Mouse (Mus musculus): ENCODE results near the gene Zbtb4.

The Zbtb4 gene

DNA sequence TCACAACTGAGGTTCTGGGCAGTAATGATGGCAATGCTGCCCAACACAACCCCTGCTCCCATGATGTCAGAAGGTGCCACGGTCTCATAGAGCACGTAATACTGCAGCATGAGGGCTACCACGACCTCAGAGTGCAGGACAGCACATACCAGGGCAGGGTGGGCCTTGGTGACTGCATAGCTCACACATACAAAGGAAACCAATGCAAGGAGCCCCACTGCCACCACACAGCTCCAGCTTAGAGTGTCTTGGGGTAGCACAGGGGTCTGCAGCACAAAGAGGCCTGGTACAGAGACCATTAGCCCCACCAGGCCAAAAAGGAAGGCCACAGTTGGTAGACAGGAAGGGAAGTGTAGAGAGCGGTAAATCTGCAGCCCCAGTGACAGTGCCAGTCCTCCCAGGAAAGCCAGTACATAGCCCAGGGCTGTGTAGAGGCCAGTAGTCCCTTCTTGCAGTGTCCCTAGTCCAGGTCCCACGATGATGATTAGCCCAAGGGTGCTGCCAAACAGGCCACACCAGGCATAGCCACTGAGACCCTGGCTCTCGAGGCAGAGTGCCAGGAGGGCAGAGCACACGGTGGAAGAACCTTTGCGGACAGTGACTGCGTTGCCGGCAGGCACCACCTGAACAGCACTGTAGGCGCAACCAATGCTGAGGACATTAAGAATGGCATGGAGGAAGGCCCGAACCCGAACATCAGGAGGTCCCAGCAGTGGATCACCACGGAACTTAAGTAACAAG is 5.4 kb upstream of the Zbtb4 start:
- in situ Hi-C loops (cut with MboI; ENCODE audit: unreplicated experiment in 2 of 2) = no loop called here

DNA sequence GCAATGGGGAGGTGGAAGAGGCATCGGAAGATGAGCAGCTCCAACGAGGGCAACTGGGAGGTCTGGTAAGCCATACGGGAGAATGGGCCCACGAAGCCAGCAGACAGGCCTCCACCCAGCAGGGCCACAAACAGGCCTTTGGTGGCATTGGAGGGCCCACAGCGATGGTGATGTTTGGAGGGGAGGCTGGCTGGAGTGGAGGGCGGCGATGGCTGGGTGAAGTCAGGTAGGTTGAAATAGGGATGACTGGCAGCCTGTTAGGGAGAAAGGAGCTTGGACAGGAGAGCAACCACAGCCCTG is 4.9 kb upstream of the Zbtb4 start:
- in situ Hi-C loops (cut with MboI; ENCODE audit: unreplicated experiment in 2 of 2) = no loop called here

DNA sequence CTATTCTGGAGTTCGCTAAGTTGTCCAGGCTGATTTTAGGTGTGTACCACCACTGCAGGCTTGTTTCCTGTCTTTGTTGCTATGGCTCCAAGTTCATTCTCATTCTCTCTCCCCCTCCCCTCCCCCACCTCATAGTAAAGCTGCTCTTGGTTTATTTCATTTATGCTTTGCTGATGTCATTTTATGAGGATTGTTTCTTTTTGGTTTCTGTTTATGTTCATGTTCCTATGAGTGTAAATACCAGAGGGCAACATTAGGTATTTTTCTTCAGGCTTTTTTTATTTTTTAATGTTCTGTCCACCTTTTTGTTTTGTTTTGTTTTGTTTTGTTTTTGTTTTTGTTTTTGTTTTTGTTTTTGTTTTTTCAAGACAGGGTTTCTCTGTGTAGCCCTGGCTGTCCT is 3.8 kb upstream of the Zbtb4 start, which contains the start of gene Slc35g3:
Gene Slc35g3, minus strand, starts transcription at position 101 of the 400 bp plus-strand sequence.
- in situ Hi-C loops (cut with MboI; ENCODE audit: unreplicated experiment in 2 of 2) = no loop called here

DNA sequence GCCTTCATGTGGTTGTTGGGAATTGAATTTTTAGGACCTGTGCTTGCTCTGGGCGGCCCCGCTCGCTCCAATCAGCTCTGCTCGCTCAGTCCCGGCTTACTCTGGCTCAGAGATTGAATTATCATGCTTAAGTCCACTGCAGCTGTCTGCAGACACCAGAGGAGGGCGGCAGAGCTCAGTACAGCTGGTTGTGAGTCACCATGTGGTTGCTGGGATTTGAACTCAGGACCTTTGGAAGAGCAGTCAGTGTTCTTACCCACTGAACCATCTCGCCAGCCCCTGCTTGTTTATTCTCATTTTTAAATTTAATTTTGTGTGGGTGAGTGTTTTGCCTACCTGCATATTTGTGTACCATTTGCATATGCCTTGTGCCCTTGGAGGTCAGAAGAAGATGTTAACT is 2.2 kb upstream of the Zbtb4 start:
- in situ Hi-C loops (cut with MboI; ENCODE audit: unreplicated experiment in 2 of 2) = no loop called here

DNA sequence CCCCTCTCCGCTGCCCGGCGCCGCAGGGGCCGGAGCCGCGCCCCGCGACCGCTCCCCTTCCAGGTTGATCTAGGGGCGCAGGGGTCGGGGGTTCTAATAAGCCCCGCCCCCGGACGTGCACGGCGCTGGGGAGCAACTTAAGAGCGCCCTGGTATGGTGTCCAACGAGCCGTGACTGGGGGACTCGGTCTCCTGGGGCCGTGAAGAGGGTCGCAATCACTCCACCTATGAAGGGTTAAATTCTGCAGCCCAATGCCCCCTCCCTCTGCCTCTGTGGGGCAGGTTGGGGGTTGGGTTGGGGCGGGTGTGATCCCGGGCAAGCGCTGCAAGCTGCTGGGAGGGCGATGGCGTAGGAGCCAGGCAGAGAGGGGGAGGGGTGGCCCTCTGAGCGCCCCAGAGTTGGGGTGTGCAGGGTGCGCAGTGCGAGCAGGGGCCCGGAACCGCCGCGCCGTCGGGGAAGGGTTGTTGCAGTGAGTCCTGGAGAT is 456 bp downstream of the Zbtb4 start:
- in situ Hi-C loops (cut with MboI; ENCODE audit: unreplicated experiment in 2 of 2) = no loop called here

DNA sequence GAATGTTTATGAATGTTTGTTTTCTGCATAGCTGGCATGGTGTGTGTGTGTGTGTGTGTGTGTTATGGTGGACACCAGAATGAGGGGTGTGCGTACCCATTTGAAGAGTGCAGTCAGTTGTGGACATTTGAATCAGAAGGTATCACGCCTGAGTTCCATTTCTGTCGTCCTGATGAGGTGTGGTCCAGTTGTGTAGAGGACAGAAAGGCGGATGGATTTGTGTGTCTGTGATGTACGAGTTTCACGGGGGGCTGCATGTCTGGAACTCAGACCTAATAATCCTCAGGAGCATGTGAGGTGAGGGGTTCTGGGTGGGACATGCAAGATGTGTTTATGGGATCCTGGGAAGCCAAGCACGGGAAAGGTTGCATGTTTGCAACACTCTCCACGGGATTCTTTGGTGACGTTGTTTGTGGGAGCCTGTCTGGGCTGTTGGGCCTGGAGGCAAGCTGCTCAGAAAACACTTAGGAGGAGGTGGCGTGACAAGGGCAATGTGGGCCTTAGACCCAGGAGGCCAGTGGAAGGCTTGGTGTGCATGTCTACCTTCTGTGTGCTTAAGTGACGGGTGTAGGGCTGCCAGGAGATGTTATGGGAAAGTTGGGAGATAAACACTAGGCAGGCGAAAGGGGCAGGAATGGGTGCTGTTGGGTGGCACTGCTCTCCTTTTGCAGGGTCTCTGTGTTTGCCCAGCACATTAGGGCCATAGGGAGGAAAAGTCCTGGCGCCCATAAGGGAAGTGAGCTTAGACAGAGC is 1.3 kb downstream of the Zbtb4 start:
- in situ Hi-C loops (cut with MboI; ENCODE audit: unreplicated experiment in 2 of 2) = no loop called here

DNA sequence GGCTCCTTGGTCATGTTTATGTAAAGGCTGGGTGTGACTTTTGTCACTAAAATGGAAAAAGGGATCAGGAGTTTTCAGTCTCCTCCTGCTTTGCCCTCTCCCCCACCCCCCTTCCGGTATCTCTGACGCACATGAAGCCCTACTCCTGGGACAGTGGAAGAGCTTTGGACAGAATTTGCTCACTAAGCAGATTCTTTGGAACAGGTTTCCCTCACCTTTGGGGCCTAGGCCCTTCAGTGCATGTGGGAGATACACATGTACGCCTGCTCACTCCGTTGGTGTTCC is 1.9 kb downstream of the Zbtb4 start:
- in situ Hi-C loops (cut with MboI; ENCODE audit: unreplicated experiment in 2 of 2) = no loop called here

DNA sequence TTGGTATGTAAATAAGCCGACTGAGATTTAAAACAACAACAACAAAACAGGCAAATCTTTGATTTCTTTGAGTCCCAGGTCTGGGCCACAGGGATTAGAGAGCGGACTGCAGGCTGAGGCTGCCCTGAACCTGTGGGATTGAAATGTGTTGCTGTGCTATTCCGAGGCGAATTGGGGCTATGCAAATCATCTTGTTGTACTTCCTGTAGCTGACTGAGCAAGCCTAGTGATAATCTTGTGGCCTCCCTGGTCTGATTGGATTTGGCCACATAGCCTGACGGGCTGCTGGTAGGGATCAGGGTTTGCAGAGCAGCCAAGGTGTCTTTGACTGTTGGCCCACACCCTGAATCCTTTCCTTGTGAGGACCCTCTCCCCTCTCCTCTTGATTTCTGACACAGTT is 9.2 kb downstream of the Zbtb4 start:
- in situ Hi-C loops (cut with MboI; ENCODE audit: unreplicated experiment in 2 of 2) = no loop called here

DNA sequence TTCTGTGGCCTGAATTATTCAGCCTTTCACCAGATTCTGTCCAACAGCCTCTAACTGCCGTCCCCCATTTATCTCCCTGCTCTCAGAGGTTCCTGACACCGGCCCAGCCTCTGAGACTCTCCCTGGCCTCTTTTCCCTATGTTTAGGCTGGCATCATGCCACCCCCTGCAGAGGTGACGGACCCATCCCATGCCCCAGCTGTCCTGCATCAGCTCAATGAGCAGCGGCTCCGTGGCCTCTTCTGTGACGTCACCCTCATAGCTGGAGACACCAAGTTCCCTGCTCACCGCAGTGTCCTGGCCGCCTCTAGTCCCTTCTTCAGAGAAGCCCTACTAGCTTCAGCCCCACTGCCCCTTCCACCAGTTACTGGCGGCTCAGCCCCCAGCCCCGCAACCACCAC is 10.0 kb downstream of the Zbtb4 start:
- in situ Hi-C loops (cut with MboI; ENCODE audit: unreplicated experiment in 2 of 2) = no loop called here

DNA sequence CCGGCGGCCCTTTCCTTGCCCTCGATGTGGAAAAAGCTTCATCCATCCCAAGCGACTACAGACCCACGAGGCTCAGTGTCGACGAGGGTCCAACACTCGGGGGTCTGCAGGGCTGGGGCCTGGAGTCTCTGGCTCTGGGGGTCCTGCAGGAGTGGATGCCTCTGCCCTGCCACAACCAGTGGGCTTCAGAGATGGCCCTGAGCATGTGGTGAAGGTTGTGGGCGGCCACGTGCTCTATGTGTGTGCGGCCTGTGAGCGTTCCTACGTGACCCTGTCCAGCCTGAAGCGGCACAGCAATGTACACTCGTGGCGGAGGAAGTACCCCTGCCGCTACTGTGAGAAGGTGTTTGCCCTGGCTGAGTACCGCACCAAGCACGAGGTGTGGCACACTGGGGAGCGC is 10.8 kb downstream of the Zbtb4 start:
- in situ Hi-C loops (cut with MboI; ENCODE audit: unreplicated experiment in 2 of 2) = no loop called here

DNA sequence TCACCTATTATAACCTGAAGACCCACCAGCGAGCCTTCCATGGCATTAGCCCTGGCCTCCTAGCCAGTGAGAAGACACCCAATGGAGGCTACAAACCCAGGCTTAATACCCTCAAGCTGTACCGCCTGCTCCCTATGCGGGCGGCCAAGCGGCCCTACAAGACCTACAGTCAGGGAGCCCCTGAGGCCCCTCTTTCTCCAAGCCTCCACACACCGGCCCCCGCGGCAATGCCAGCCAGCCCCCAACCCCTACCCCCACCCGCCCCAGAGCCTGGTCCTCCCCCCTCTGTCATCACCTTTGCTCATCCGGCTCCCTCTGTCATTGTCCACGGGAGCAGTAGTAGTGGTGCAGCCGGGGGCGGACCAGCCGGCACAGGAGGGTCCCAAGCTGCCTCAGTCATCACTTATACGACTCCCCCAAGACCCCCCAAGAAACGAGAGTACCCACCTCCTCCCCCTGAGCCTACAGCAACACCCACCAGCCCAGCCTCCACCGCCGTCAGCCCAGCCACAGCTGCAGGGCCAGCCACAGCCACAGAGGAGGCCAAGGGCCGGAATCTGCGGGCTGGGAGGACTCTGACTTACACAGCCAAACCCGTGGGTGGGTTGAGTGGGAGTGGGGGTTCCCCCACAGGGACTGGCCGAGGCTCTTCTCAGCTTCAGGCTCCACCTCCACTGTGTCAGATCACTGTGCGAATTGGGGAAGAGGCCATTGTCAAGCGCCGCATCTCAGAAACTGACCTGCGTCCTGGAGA is 12.0 kb downstream of the Zbtb4 start:
- in situ Hi-C loops (cut with MboI; ENCODE audit: unreplicated experiment in 2 of 2) = no loop called here

DNA sequence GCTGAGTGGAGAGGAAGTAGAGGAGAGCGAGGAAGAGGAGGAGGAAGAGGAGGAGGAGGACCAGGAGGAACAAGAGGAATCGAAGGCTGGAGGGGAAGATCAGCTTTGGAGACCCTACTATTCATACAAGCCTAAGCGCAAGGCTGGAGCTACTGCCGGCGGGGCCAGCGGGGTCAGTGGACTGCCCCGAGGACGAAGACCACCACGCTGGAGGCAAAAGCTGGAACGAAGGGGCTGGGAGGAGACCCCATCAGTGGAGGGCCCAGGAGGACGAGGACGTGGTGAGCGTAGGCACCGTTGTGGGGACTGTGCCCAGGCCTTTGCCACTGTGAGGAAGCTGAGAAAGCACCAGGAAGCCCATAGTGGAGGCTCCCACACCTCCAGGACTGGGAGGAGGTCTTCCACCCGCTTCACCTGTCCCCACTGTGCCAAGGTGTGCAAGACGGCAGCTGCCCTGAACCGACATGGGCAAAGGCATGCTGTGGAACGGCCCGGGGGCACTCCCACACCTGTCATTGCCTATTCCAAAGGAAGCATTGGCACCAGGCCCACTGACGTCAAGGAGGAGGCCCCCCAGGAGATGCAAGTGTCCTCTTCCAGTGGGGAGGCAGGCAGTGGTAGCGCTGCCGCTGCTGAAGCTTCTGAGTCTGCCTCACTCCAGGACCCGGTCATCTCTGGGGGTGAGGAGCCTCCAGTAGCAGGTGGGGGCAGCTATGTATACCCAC is 12.7 kb downstream of the Zbtb4 start:
- in situ Hi-C loops (cut with MboI; ENCODE audit: unreplicated experiment in 2 of 2) = no loop called here

DNA sequence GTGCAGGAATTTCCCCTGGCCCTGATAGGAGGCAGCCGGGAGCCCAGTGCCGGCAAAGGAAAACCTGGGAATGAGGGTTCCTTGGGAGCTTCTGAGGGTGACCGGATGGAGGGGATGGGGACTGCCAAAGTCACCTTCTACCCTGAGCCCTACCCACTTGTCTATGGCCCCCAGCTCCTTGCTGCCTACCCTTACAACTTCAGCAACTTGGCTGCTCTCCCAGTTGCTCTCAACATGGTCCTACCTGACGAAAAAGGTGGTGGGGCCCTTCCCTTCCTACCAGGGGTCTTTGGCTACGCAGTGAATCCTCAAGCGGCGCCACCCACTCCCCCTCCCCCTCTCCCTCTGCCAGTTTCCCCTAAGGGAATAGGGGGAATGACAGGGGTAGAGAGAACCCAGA is 13.3 kb downstream of the Zbtb4 start:
- in situ Hi-C loops (cut with MboI; ENCODE audit: unreplicated experiment in 2 of 2) = no loop called here

DNA sequence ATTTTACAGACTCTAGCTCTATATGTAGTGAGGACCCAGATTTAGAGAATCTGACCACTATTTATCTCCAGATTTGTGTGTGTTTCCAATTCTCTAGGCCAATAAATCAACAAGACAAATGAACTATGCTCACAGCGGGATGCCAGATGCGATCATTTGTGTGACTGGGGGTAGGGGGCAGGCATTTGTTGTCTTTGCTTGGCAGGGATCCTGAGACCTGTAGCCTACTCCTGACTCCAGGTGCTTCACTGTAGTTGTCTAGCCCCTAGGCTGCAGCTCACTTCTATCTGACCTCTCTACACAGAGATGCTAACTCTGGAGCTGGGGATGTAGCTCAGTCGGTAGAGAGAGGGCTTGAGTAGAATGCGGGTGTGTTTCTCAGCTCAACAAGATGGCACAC is 16.1 kb downstream of the Zbtb4 start:
- in situ Hi-C loops (cut with MboI; ENCODE audit: unreplicated experiment in 2 of 2) = no loop called here

DNA sequence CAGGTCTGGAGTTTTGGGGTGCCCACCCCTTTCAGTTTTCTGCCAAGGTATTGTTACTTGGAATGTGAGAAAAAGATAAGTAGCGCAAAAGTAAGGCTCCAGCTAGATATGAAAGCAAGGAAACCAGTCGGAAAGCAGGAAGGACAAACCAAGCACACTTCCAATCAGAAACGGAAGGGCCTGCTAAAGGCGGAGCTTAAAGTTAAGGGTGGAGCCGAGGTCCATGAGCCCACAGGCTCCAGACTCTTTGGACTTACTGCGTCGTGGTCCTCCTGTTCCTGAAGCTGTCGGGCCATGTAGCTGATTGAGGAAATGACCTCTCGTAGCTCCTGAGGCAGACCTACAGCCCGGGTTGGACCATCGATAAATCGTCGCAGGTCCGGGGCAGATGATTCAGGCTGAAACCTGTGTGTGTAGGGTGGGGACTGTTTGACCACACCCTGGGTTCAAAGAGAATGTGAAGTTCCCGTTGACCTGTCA is 19.1 kb downstream of the Zbtb4 start:
- in situ Hi-C loops (cut with MboI; ENCODE audit: unreplicated experiment in 2 of 2) = no loop called here

DNA sequence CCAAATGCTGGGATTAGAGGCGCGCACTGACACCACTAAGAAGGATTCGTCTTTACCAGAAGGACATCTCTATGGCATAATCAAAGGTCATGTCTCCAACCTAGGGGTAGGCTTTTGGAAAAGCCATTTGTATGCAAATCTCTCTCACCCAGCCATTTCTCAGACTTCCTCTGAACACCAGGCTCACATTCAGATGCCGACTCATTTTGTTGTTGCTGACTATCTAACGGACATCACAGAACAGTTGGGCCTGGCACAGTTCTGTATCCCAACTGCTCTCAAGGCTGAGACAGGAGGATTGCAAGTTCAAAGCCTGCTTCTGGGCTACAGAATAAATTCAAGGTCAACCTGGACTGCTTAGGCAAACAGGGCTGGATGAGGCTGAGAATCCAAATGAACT is 21.6 kb downstream of the Zbtb4 start:
- in situ Hi-C loops (cut with MboI; ENCODE audit: unreplicated experiment in 2 of 2) = no loop called here

DNA sequence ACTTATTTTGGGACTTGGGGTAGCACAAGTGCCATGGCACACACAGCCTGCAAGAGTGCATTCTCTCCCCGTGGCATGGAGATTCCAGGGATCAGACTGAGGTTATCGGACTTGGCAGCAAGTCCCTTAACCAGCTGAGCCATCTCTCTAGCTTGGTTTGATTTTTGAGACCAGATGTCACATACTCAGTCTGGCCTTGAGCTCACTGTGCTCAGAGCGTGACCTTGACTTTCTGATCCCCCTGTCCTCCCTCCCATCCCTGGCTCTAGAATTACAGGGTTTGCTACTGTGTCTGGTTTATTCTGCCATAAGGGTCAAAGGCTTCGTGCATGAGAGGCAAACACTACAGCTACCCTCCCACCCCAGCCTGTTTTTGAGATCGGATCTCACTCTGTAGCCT is 23.7 kb downstream of the Zbtb4 start:
- in situ Hi-C loops (cut with MboI; ENCODE audit: unreplicated experiment in 2 of 2) = no loop called here

DNA sequence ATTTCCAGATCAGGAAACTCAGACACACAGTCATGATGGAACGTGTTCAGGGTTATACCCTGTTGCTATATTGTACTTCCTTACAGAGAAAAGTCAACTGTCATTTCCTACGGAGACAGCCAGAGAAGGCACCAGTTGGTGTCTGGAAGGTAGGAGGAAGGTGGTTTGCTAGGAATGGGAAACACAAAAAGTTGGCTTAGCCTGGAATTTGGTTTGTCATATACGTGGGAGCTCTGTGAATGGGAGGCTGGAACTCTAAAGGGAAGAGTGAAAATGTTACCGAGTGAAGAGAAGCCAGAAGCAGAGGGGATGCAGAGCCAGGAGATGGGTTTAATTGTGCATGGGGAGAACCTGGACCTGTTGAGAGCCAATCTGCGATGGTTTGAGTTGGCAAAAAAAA is 25.7 kb downstream of the Zbtb4 start:
- in situ Hi-C loops (cut with MboI; ENCODE audit: unreplicated experiment in 2 of 2) = no loop called here

DNA sequence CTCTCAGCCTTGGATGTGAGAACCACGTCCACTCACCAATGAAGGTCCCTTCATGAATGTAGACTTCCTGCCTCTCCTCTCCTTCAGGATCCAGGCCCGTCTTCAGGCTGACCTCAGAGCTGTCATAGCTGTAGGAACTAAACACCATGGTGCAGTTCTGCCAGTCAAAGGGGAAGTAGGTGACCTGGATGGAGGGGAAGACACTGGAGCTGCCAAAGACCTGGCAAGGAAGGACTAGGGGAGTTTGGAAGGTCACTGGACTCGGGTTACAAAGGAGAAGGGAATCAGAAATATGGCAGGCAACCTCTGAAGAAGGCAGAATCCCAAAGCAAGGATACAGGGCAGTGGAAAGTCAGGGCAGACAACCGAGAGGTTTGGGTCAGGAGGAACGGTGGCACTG is 27.7 kb downstream of the Zbtb4 start:
- in situ Hi-C loops (cut with MboI; ENCODE audit: unreplicated experiment in 2 of 2) = no loop called here

DNA sequence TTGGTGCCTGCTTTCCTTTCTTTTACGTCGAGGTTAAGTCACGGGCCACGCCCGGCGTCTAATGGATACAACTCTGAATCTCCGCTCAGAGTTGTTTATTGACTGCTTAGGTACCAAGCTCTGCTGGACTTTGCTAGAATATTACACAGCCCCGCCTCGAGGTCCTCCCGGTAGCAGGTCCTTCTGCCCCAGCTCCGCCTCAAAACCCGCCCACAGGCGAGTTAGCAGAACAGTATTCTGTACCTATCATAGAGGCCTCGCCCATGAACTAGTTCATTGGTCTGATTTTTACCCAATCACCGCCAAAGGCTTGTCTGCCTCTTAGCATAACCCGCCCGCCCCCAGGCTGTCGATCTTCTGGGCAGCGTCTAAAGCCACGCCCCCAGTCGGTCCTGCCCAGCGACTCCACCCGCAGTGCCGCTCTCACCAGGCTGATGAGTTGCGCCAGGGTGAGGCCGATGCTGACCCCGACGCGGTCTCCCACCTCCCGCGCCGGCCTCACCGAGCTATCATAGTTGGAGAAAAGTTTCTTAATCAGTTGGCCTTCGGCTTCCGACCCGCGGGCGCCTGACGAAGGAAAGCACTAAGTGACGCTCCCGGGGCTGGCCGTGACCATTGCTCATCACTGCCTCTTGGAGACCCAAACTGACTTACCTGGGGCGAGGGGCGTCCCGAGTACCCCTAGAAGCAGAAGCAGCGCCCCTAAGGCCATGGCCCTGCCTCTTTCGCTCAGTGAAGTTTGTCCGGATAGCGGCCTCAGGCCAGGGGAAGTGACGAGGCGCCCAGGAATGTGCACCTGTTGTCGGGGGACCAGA is 29.7 kb downstream of the Zbtb4 start, which contains the start of gene Chrnb1:
Gene Chrnb1, minus strand, starts transcription at position 776 of the 815 bp plus-strand sequence.
- in situ Hi-C loops (cut with MboI; ENCODE audit: unreplicated experiment in 2 of 2) = no loop called here

All from v-Abl transformed pro-B cells (cell line).